Mouse (Mus musculus): ENCODE data around the gene Hmga1b. TPM values are rescaled to one million over a fixed set of nuclear protein-coding genes. Genes with fewer than 3 reads are reported as not detected.
"Not testable (repeated sequence)": the region's sequence is repeated elsewhere in the genome, so short reads cannot be mapped to it uniquely, and the experiment has no call there.

Gene Hmga1b
- polyA plus RNA-seq, 1 experiment = 0.55 TPM

GRCm38 (mm10) chr11:120727564-120727963, 35.0 kb upstream of the Hmga1b start:
- 46% methylated on average over 12 of the region's 12 CpGs for WGBS
- no peak overlapping the region for H3K27ac ChIP-seq (ENCODE audit: insufficient read depth, low read depth, low read length)
- H3K4me1 ChIP-seq (ENCODE audit: control insufficient read depth, insufficient read depth, low read length) = peaks cover 5% of the 10 kb centered on the region; the same call in 1 of the 2 replicates
- DNase-seq = no peak
- H3K27me3 ChIP-seq (replicated peaks; ENCODE audit: control insufficient read depth, insufficient read depth, low read length) = no peaks in the 10 kb centered on the region
- TF ChIP-seq POLR2A (IDR thresholded peaks at IDR 0.05; ENCODE audit: low read depth, low read length) (no peak), CTCF (conservative IDR thresholded peaks at IDR 0.05; ENCODE audit: insufficient read depth, insufficient read length, low read depth, low read length) (no peak)
- no peak overlapping the region for H3K4me3 ChIP-seq (ENCODE audit: insufficient read depth, low read depth, low read length)
- peaks cover 2% of the 10 kb centered on the region; the same call in 1 of the 2 replicates for H3K36me3 ChIP-seq (ENCODE audit: control insufficient read depth, insufficient read depth, low read length)

GRCm38 (mm10) chr11:120728530-120729240, 33.9 kb upstream of the Hmga1b start:
- peaks cover 8% of the 10 kb centered on the region; the same call in 1 of the 2 replicates for H3K4me1 ChIP-seq (ENCODE audit: control insufficient read depth, insufficient read depth, low read length)
- no peak overlapping the region for H3K4me3 ChIP-seq (ENCODE audit: insufficient read depth, low read depth, low read length)
- WGBS = 86% methylated on average over 11 of the region's 11 CpGs

GRCm38 (mm10) chr11:120729432-120730050, 33.1 kb upstream of the Hmga1b start:
- H3K4me3 ChIP-seq (ENCODE audit: insufficient read depth, low read depth, low read length); H3K4me1 ChIP-seq (ENCODE audit: control insufficient read depth, insufficient read depth, low read length): not testable (repeated sequence)
- WGBS = 10% methylated on average over 18 of the region's 21 CpGs

More at GRCm38 (mm10) chr11:120728530-120729240, 33.9 kb upstream of the Hmga1b start:
- DNase-seq = no peak
- TF ChIP-seq POLR2A (IDR thresholded peaks at IDR 0.05; ENCODE audit: low read depth, low read length) (no peak), CTCF (conservative IDR thresholded peaks at IDR 0.05; ENCODE audit: insufficient read depth, insufficient read length, low read depth, low read length) (no peak)
- H3K27me3 ChIP-seq (replicated peaks; ENCODE audit: control insufficient read depth, insufficient read depth, low read length) = no peaks in the 10 kb centered on the region
- H3K36me3 ChIP-seq (ENCODE audit: control insufficient read depth, insufficient read depth, low read length) = peaks cover 2% of the 10 kb centered on the region; the same call in 1 of the 2 replicates
- H3K27ac ChIP-seq (ENCODE audit: insufficient read depth, low read depth, low read length) = no peak overlapping the region

GRCm38 (mm10) chr11:120730331-120730870, 32.2 kb upstream of the Hmga1b start:
- DNase-seq = no peak
- no peak overlapping the region for H3K4me3 ChIP-seq (ENCODE audit: insufficient read depth, low read depth, low read length)
- H3K27me3 ChIP-seq (replicated peaks; ENCODE audit: control insufficient read depth, insufficient read depth, low read length) = no peaks in the 10 kb centered on the region
- H3K4me1 ChIP-seq (ENCODE audit: control insufficient read depth, insufficient read depth, low read length) = peaks cover 8% of the 10 kb centered on the region; the same call in 1 of the 2 replicates
- 95% methylated on average over 10 of the region's 10 CpGs for WGBS
- H3K27ac ChIP-seq (ENCODE audit: insufficient read depth, low read depth, low read length) = no peak overlapping the region
- no peak for TF ChIP-seq CTCF (conservative IDR thresholded peaks at IDR 0.05; ENCODE audit: insufficient read depth, insufficient read length, low read depth, low read length)
- no peak for TF ChIP-seq POLR2A (IDR thresholded peaks at IDR 0.05; ENCODE audit: low read depth, low read length)
- H3K36me3 ChIP-seq (ENCODE audit: control insufficient read depth, insufficient read depth, low read length) = peaks cover 2% of the 10 kb centered on the region; the same call in 1 of the 2 replicates

More at GRCm38 (mm10) chr11:120729432-120730050, 33.1 kb upstream of the Hmga1b start:
- peak; percentile 67 for DNase-seq
- H3K36me3 ChIP-seq (ENCODE audit: control insufficient read depth, insufficient read depth, low read length); H3K27me3 ChIP-seq (replicated peaks; ENCODE audit: control insufficient read depth, insufficient read depth, low read length); H3K27ac ChIP-seq (ENCODE audit: insufficient read depth, low read depth, low read length): not testable (repeated sequence)

GRCm38 (mm10) chr11:120731395-120731794, 31.2 kb upstream of the Hmga1b start:
- Histone ChIP-seq H3K4me3 (ENCODE audit: insufficient read depth, low read depth, low read length) (no peak overlapping the region), H3K27ac (ENCODE audit: insufficient read depth, low read depth, low read length) (no peak overlapping the region), H3K27me3 (replicated peaks; ENCODE audit: control insufficient read depth, insufficient read depth, low read length) (no peaks in the 10 kb centered on the region), H3K36me3 (ENCODE audit: control insufficient read depth, insufficient read depth, low read length) (no peaks in the 10 kb centered on the region), H3K4me1 (ENCODE audit: control insufficient read depth, insufficient read depth, low read length) (peaks cover 8% of the 10 kb centered on the region; the same call in 1 of the 2 replicates)
- no peak for DNase-seq
- TF ChIP-seq CTCF (conservative IDR thresholded peaks at IDR 0.05; ENCODE audit: insufficient read depth, insufficient read length, low read depth, low read length) (no peak), POLR2A (IDR thresholded peaks at IDR 0.05; ENCODE audit: low read depth, low read length) (no peak)
- 100% methylated on average over 1 of the region's 1 CpGs for WGBS

- Histone ChIP-seq H3K27ac (ENCODE audit: insufficient read depth, low read depth, low read length) (no peak within 1 kb of the TSS), H3K4me3 (ENCODE audit: insufficient read depth, low read depth, low read length) (no peak within 1 kb of the TSS), H3K27me3 (replicated peaks; ENCODE audit: control insufficient read depth, insufficient read depth, low read length) (no peaks in the 10 kb centered on the region), H3K36me3 (ENCODE audit: control insufficient read depth, insufficient read depth, low read length) (no peaks in the 10 kb centered on the region), H3K4me1 (ENCODE audit: control insufficient read depth, insufficient read depth, low read length) (peaks cover 8% of the 10 kb centered on the region; the same call in 1 of the 2 replicates)
- WGBS = 55% methylated on average over 12 of the region's 12 CpGs
- peak; percentile 65 for DNase-seq
- TF ChIP-seq POLR2A (IDR thresholded peaks at IDR 0.05; ENCODE audit: low read depth, low read length) = no peak
- no peak for TF ChIP-seq CTCF (conservative IDR thresholded peaks at IDR 0.05; ENCODE audit: insufficient read depth, insufficient read length, low read depth, low read length)
Observed at GRCm38 (mm10) chr11:120731858-120732680, 30.5 kb upstream of the Hmga1b start, which contains the start of gene Cbr2. TSS of gene Cbr2 (minus strand) at chr11:120732114.
